Mouse (Mus musculus): ENCODE measurements around the gene Ttc39b.

The Ttc39b gene

GRCm38 (mm10) chr4:83182178-83183068, 141.6 kb downstream of the Ttc39b start:
- DNase-seq: peak in 1 of 2 experiments; percentile 19

DNA sequence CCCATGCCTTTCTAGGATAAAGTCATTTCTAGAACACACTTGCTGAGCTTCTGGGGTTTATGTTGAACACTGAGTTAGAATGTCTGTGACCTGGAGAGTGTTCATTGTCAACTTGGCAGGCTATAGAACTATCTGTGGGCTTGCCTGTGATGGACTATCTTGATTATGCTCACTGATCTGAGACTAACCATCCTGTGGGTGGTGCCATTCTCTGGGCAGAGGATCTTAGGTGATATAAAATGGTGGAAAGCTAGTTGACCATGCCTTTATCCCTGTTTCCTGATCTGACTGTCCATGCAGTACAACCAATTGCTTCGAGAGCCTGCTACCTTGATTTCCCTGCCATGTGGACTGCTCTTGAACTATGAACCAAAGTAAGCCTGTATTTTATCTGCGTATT, 146.6 kb downstream of the Ttc39b start:
- no peak for DNase-seq

DNA sequence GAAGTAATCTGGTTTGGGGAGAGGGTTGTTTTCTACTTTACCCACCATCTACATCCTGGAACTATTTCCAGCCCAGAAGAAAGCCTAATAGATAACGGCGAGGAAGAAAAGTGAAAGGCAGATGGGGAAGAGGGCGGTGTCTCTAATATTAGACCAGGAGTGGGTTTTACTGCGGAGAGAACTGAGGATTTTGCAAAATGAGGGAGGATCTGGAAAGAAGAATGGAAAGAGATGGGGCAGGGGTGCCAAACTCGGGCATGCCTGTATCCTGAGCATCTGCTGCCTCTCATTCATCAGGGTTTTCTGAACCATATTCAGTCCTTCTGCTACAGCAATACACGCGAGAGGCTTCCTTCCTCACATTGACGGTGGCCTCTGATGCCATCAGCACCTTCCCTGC, 149.1 kb downstream of the Ttc39b start:
- no peak for DNase-seq

- DNase-seq: no peak
These were observed 151.8 kb downstream of the Ttc39b start for GRCm38 (mm10) chr4:83172278-83172677.

- no peak for DNase-seq
These were observed 153.3 kb downstream of the Ttc39b start for GRCm38 (mm10) chr4:83170741-83171140.
